Mouse (Mus musculus): ENCODE data around the gene Kcnv2. TPM values are rescaled to one million over a fixed set of nuclear protein-coding genes. Genes with fewer than 3 reads are reported as not detected.

Gene Kcnv2
- polyA plus RNA-seq, 1 experiment from 2014 or later = not detected

DNA sequence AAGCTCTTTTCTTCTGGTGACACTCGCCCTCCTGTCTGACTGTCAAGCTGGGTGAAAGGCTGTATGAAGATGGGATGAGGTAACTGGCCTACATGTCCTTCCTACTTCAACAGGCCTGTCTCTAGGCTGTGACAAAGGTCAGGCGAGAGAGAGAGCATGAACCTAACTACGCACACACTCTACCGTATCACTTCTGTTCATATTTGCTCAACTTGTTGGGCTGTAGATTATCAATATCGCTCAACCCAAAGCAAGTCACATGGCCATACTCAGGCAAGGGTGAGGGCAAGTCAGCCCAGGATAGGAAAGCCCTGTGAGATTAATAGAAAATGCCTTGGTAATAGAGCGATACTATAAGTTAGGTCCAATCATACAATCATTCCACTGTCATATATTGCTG is 5.2 kb downstream of the Kcnv2 start:
- Histone ChIP-seq H3K27ac (no peak overlapping the region), H3K4me3 (replicated peaks) (no peak overlapping the region), H3K4me2 (no peak overlapping the region), H3K9ac (no peak overlapping the region), H3K36me3 (replicated peaks) (no peaks in the 10 kb centered on the region), H3K4me1 (0 out of 2 replicates have a peak, but pooled peaks cover 3% of the 10 kb centered on the region), H3K27me3 (no peaks in the 10 kb centered on the region), H3K9me3 (no peaks in the 10 kb centered on the region)
- 91% methylated on average over 6 of the region's 6 CpGs for WGBS
- no peak for ATAC-seq (ENCODE audit: low FRiP score)

DNA sequence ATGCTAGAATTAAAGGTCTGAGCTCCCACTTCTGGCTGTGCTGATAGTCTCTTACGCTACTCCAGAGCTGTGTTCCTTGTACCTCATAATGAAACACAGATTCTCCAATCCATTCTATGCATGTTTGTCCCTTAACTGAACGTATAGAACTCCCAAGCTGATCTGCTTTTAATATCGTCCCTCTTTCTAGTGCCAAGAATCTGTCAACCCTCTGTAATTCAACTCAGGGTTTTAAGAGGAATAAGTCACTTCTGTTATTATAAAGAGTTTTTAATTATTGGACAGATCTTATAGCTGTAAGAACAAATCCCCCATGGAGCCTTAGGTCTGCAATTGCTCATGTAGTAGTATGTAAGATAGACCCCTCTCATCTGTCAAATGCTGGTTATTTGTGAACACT is 5.8 kb downstream of the Kcnv2 start:
- no peak for ATAC-seq (ENCODE audit: low FRiP score)
- Histone ChIP-seq H3K9me3 (no peaks in the 10 kb centered on the region), H3K4me3 (replicated peaks) (no peak overlapping the region), H3K9ac (no peak overlapping the region), H3K4me1 (0 out of 2 replicates have a peak, but pooled peaks cover 3% of the 10 kb centered on the region), H3K36me3 (replicated peaks) (no peaks in the 10 kb centered on the region), H3K27ac (no peak overlapping the region), H3K27me3 (no peaks in the 10 kb centered on the region), H3K4me2 (no peak overlapping the region)
- WGBS = 81% methylated on average over 3 of the region's 3 CpGs

DNA sequence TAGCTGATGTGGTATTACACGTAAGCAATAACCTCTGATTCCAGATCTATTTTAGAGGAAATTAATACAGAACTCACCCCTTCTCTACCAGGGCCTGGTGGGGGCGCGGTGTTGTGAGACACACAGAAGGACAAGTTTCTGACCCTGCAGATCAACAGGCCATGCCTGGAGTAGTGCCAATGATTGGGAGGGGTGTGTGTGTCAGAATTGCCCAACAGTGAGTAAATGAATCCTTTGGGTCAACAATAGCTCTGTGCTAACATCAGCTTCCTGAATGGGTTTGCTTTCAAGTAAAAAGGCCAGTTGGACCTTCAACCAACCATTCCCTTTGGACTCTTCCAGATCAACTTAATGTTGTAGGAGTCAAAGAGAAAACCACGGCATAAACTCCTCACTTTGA is 6.3 kb downstream of the Kcnv2 start:
- Histone ChIP-seq H3K4me3 (replicated peaks) (no peak overlapping the region), H3K9me3 (no peaks in the 10 kb centered on the region), H3K36me3 (replicated peaks) (no peaks in the 10 kb centered on the region), H3K27ac (no peak overlapping the region), H3K27me3 (no peaks in the 10 kb centered on the region), H3K4me1 (0 out of 2 replicates have a peak, but pooled peaks cover 3% of the 10 kb centered on the region), H3K9ac (no peak overlapping the region), H3K4me2 (no peak overlapping the region)
- ATAC-seq (ENCODE audit: low FRiP score) = no peak
- 89% methylated on average over 4 of the region's 4 CpGs for WGBS

DNA sequence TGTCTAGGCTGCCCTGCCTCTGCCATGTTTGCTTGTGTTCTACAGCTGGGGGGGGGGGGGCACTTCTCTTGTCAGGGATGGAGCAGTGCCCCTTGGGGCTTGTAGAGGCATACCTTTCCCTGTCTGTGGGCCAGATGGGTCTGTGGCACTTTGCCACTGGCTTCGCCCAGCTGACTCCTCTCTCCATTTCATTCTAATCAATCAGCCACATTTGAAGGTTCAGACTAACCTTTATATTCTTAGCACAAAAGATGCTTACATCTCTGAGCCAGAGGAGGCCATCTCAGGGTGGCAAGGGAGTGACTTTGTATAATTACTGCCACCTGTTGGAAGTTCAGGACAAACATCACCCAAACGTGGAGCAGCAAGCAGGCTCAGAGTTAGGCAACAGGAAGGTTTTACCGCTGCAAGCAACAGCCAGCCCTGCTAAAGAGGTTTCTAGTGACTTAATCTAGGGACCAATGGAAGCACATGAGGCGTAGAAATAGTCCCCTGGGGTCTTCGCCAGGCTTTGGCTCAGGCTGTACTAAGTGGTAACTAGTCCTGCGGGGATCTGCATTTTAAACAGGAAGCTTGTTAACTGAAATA is 9.9 kb downstream of the Kcnv2 start:
- Histone ChIP-seq H3K27ac (no peak overlapping the region), H3K4me3 (replicated peaks) (no peak overlapping the region), H3K36me3 (replicated peaks) (no peaks in the 10 kb centered on the region), H3K4me1 (0 out of 2 replicates have a peak, but pooled peaks cover 3% of the 10 kb centered on the region), H3K9me3 (no peaks in the 10 kb centered on the region), H3K27me3 (no peaks in the 10 kb centered on the region), H3K4me2 (no peak overlapping the region), H3K9ac (no peak overlapping the region)
- ATAC-seq (ENCODE audit: low FRiP score) = no peak
- WGBS = 50% methylated on average over 6 of the region's 6 CpGs

DNA sequence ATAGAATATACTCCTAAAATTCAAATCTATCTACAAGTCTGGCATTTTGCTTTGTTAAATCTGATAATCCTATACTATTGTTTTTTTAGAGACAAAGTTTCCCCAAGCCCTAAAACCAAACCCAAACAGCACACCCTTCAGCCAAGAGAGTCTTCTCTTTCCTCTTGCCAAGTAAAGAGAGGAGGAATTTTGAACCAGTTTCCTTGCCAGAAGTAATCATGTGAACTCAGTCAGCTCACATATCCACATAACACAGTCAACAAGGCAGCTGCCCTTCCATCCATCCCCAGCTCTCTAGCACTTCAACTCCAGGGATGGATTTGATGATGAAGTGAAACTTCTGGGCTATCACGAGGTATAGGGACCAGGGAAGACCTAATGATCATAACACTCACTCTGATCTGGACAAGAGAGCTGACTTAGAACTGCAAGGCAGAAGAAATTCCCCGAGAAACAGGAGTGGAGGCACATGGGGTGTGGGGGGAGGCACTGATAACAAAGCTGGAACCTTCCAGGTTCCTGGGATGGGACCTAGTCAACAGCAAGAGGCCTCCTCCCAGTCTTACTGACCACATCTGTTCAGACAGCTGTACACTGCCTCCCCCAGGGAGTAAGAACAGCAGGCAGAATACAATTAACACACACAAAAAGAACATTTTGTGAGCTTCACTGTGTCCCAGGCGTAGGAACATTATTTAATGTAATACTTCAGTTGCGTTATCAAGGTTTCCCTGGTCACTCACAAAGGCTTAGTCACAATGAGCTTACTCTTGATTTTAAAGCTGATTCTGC is 13.9 kb downstream of the Kcnv2 start:
- H3K4me3 ChIP-seq (replicated peaks) = no peak overlapping the region
- no peaks in the 10 kb centered on the region for H3K27me3 ChIP-seq
- no peak for ATAC-seq (ENCODE audit: low FRiP score)
- H3K36me3 ChIP-seq (replicated peaks) = no peaks in the 10 kb centered on the region
- no peak overlapping the region for H3K27ac ChIP-seq
- no peak overlapping the region for H3K4me2 ChIP-seq
- no peak overlapping the region for H3K9ac ChIP-seq
- H3K4me1 ChIP-seq = 0 out of 2 replicates have a peak, but pooled peaks cover 3% of the 10 kb centered on the region
- H3K9me3 ChIP-seq = no peaks in the 10 kb centered on the region
- WGBS = 83% methylated on average over 4 of the region's 4 CpGs

DNA sequence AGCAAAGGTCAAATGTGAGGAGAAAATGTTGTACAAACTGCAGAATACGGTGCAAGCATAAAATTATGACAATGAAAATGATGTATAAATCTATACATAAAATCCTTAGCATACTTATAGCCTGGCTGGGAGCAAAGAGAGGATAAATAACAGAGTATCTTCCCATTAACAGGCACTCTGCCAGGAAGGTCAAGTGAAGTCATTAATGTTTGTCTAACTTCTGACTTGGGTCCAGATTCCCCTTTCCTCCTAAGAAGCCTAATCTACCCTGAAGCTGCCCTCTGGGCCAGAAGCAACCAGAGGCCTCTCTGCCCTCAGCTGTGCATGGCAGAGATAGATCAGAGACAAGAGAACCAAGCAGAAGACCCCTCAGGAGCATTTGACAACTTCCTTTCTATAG is 24.1 kb downstream of the Kcnv2 start:
- Histone ChIP-seq H3K27me3 (no peaks in the 10 kb centered on the region), H3K9me3 (no peaks in the 10 kb centered on the region), H3K4me3 (replicated peaks) (no peak overlapping the region), H3K9ac (no peak overlapping the region), H3K4me1 (no peaks in the 10 kb centered on the region), H3K4me2 (no peak overlapping the region), H3K36me3 (replicated peaks) (no peaks in the 10 kb centered on the region), H3K27ac (no peak overlapping the region)
- ATAC-seq (ENCODE audit: low FRiP score) = no peak
- WGBS = 86% methylated on average over 1 of the region's 1 CpGs

DNA sequence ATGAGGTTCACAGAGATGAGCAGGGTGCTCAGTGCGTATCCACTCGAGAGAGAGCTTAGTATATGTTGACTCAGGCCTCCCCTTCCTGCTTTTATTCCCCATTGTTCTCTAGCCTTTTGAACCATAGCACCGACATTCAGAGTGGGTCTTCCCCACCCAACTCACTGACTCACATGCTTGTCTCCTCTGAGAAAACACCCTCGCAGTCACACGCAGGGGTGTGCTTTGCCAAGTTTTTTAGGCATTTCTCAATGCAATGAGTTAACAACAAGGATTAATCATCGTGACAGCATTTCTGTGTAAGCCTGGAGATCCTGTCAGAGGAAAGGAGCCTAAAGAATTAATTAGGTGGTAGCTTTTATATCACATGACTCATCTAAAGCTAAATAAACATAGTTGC is 29.3 kb downstream of the Kcnv2 start:
- no peaks in the 10 kb centered on the region for H3K36me3 ChIP-seq (replicated peaks)
- no peak overlapping the region for H3K4me3 ChIP-seq (replicated peaks)
- H3K27me3 ChIP-seq = no peaks in the 10 kb centered on the region
- H3K4me2 ChIP-seq = no peak overlapping the region
- H3K27ac ChIP-seq = no peak overlapping the region
- H3K9ac ChIP-seq = no peak overlapping the region
- H3K9me3 ChIP-seq = no peaks in the 10 kb centered on the region
- no peaks in the 10 kb centered on the region for H3K4me1 ChIP-seq
- 77% methylated on average over 6 of the region's 6 CpGs for WGBS
- ATAC-seq (ENCODE audit: low FRiP score) = no peak

DNA sequence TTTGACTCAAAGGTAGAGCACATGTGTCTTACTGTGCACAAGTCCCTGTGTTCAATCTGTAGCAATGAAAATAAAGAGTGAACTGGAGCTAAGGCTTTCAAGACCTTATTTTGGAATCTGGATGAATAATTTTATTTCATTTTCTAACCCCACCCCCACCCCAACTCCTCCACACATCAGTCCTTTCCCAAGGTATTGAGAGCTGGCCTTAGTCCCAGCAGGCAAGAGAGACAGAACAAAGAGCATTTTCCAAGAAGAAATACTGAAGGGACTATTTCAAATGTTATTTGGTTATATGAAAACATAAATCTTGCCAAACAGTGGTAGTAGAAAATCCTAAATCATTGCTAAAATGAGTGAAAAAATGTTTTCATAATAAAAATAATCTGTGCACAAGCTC is 38.0 kb downstream of the Kcnv2 start:
- H3K27ac ChIP-seq = no peak overlapping the region
- H3K27me3 ChIP-seq = no peaks in the 10 kb centered on the region
- H3K4me1 ChIP-seq = peaks cover 10% of the 10 kb centered on the region
- H3K9me3 ChIP-seq = no peaks in the 10 kb centered on the region
- H3K36me3 ChIP-seq (replicated peaks) = no peaks in the 10 kb centered on the region
- no peak overlapping the region for H3K4me2 ChIP-seq
- ATAC-seq (ENCODE audit: low FRiP score) = no peak
- H3K4me3 ChIP-seq (replicated peaks) = no peak overlapping the region
- no peak overlapping the region for H3K9ac ChIP-seq

DNA sequence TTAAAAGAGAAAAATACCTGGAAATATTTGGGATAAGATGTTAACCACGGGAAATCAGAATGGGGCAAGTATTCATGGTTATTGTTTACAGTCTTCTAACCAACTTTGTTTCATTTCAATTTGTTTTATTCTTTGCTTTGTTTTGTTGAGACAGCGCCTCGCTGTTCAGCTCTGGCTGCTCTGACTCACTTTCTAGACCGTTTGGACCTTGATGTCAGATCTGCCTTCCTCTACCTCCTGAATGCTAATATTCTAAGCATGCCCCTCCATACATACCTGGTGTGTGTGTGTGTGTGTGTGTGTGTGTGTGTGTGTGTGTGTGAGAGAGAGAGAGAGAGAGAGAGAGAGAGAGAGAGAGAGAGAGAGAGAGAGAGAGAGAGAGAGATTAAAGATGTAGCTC is 41.5 kb downstream of the Kcnv2 start:
- no peaks in the 10 kb centered on the region for H3K9me3 ChIP-seq
- no peaks in the 10 kb centered on the region for H3K27me3 ChIP-seq
- 45% methylated on average over 4 of the region's 4 CpGs for WGBS
- no peak for ATAC-seq (ENCODE audit: low FRiP score)
- peaks cover 13% of the 10 kb centered on the region for H3K4me1 ChIP-seq
- no peak overlapping the region for H3K4me3 ChIP-seq (replicated peaks)
- no peak overlapping the region for H3K9ac ChIP-seq
- no peaks in the 10 kb centered on the region for H3K36me3 ChIP-seq (replicated peaks)
- no peak overlapping the region for H3K27ac ChIP-seq
- no peak overlapping the region; the same call in 1 of the 2 replicates for H3K4me2 ChIP-seq

DNA sequence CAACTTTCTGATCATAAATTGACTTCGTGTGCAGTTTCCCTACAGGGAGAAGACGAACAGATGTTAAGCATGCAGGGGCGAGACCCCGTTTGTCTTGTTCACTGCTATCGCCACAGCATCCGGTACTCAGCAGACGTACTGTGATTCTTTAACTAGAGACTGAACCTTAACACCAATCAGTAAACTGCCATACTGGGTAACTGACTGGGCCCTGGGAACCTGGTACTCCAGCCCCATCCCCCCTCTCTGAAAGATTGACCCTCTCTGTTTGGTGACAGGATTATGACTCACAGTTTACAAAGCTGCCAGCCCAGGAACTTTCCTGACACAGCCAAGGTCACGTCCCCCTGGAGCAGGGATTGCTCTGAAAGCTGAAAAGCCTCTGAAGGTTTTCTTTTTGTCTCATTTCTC is 42.1 kb downstream of the Kcnv2 start:
- no peak overlapping the region for H3K27ac ChIP-seq
- H3K4me2 ChIP-seq = peak overlapping the region; percentile 35

DNA sequence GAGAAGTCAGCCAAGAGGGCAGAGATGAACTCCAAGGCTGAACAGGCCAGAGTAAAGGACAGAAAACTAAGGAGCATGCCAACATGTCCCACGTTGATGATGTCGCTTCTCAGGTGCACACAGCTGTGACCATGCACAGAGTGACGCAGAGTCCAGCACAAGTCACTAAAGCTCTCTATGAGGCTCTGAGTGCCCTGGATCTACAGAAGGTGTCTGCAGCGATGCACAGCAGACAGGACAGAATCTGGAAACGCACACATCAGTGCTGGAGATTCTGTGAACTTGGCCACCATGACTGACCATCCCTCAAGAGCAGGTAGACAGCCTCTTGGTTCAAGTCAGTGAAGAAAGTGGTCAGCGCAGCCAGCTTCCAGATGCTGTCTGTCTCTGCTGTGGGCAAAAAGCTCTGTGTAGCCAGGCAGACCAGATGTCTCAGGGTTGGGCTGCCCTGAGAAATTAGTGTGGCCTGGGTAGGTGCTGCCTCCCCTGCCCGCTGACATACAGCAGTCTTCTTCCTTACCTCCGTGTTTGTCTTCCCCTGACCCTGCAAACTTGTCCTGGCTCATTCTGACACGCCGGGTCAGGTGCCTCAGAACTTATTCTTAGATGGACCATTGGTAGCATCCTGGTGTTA is 43.8 kb downstream of the Kcnv2 start:
- 85% methylated on average over 10 of the region's 10 CpGs for WGBS
- ATAC-seq (ENCODE audit: low FRiP score) = no peak
- no peak overlapping the region for H3K9ac ChIP-seq
- H3K4me1 ChIP-seq = peaks cover 13% of the 10 kb centered on the region
- H3K36me3 ChIP-seq (replicated peaks) = no peaks in the 10 kb centered on the region
- no peak overlapping the region for H3K4me2 ChIP-seq
- H3K27me3 ChIP-seq = no peaks in the 10 kb centered on the region
- no peak overlapping the region; the same call in 1 of the 2 replicates for H3K27ac ChIP-seq
- H3K9me3 ChIP-seq = no peaks in the 10 kb centered on the region
- H3K4me3 ChIP-seq (replicated peaks) = no peak overlapping the region

More for the DNA sequence above, 42.1 kb downstream of the Kcnv2 start:
- no peak overlapping the region for H3K9ac ChIP-seq
- WGBS = 17% methylated on average over 8 of the region's 8 CpGs
- no peaks in the 10 kb centered on the region for H3K36me3 ChIP-seq (replicated peaks)
- no peak overlapping the region for H3K4me3 ChIP-seq (replicated peaks)
- H3K9me3 ChIP-seq = no peaks in the 10 kb centered on the region
- peaks cover 13% of the 10 kb centered on the region for H3K4me1 ChIP-seq
- ATAC-seq (ENCODE audit: low FRiP score) = peak; percentile 70
- no peaks in the 10 kb centered on the region for H3K27me3 ChIP-seq

DNA sequence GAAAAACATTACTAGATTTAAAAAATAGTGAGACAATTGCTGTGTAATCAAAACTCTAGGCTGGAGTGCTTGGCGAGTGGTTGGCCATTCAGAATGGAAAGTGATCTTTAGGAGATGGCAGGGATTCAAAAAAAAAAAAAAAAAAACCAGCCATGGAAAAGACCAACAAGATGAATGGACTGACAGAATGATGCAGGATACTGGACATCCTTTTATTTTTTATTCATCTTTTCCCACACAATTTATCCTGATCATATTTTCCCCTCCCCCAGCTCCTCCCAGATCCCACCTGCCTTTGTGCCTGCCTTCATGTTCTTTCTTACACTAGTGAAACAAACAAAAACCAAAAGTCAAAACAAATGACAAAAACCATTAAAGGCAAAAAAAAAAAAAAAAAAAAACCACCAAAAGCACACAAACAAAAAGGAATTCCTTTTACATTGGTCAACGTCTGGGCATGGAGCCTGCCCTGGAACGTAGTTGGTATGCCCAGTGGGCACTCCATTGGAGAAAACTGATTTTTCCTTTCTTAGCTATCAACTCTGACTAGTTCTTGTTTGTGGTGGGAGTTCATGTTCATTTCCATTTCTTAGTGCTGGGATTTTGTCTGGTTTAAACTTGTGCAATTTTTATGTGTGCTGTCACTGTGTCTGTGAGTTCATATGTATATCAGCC is 47.2 kb downstream of the Kcnv2 start:
- no peaks in the 10 kb centered on the region for H3K36me3 ChIP-seq (replicated peaks)
- no peak overlapping the region for H3K4me2 ChIP-seq
- H3K27me3 ChIP-seq = no peaks in the 10 kb centered on the region
- H3K9me3 ChIP-seq = no peaks in the 10 kb centered on the region
- ATAC-seq (ENCODE audit: low FRiP score) = no peak
- WGBS = 79% methylated on average over 3 of the region's 3 CpGs
- no peak overlapping the region for H3K9ac ChIP-seq
- no peak overlapping the region for H3K27ac ChIP-seq
- no peak overlapping the region for H3K4me3 ChIP-seq (replicated peaks)
- H3K4me1 ChIP-seq = peaks cover 5% of the 10 kb centered on the region
